Mouse (Mus musculus) kidney, embryonic 15.5 days (tissue): Measurements from ENCODE around the gene Oma1. TPM values are rescaled to one million over a fixed set of nuclear protein-coding genes. Genes with fewer than 3 reads are reported as not detected.

ENCODE experiments used
- ATAC-seq: fragments of 200-750 bp; cut with Nextera tagmentation; replicated peaks from 2 replicates; pipeline ENCODE4 v1.8.0; 2017; ENCODE audit warnings: moderate TSS enrichment; ENCODE audit not compliant: low FRiP score
- H3K27ac ChIP-seq: fragments of 300-500 bp; sonication (generic); 2 replicates; pipeline ENCODE4 v1.5.1; 2015; ENCODE audit warnings: mild to moderate bottlenecking, inconsistent platforms
- H3K27me3 ChIP-seq: fragments of 300-500 bp; sonication (generic); 2 replicates; pipeline ENCODE4 v1.6.1; 2015; ENCODE audit warnings: inconsistent platforms
- H3K36me3 ChIP-seq: fragments of 300-500 bp; sonication (generic); 2 replicates; pipeline ENCODE4 v1.6.1; 2015; ENCODE audit warnings: inconsistent platforms
- H3K4me1 ChIP-seq: fragments of 300-500 bp; sonication (generic); 2 replicates; pipeline ENCODE4 v1.6.1; 2015; ENCODE audit warnings: inconsistent platforms
- H3K4me2 ChIP-seq: fragments of 300-500 bp; sonication (generic); 2 replicates; pipeline ENCODE4 v1.6.1; 2015; ENCODE audit warnings: moderate library complexity, mild to moderate bottlenecking, inconsistent platforms
- H3K4me3 ChIP-seq: fragments of 300-500 bp; sonication (generic); replicated peaks from 2 replicates; pipeline ENCODE4 v1.5.1; 2015; ENCODE audit warnings: mild to moderate bottlenecking, inconsistent platforms
- H3K9ac ChIP-seq: fragments of 300-500 bp; sonication (generic); 2 replicates; pipeline ENCODE4 v1.6.1; 2015; ENCODE audit warnings: mild to moderate bottlenecking, inconsistent platforms
- H3K9me3 ChIP-seq: fragments of 300-500 bp; sonication (generic); replicated peaks from 2 replicates; pipeline ENCODE4 v1.6.1; 2016; ENCODE audit warnings: inconsistent platforms
- whole genome bisulfite sequencing: fragments of 180-500 bp; shearing (Covaris S2); methylation state at CpG from one replicate; pipeline ENCODE4 v1.1.7; 2015; ENCODE audit warnings: mixed read lengths; 5-methylcytosine and 5-hydroxymethylcytosine counted together
- polyA plus RNA-seq: library from polyadenylated mRNA; unstranded; fragments of >200 nt; fragmentation: Nextera tagmentation; extraction: Ambion mirVana; gene quantifications from 2 replicates; pipeline ENCODE4 v1.2.1, GENCODE M21; 2015

Oma1 gene
- polyA plus RNA-seq, 1 experiment from 2014 or later = 21.0 TPM

DNA sequence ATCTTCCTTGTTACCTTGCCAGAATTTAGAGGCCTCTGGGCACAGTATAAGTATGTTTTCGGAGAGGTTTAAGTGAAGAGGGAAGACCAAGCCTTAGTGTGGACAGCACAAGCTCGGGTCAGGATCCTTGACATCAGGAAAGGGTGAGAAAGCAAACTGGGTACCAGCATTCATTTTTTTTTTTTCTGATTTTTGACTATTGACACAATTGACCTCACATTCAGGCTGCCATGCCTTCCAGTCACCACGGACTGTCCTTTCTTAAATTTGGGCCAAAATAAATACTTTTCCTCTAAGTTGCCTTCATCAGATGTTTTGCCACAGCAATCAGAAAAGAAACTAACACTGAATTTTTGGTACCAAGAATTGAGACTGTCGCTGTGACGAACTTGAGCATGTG, 68.6 kb downstream of the Oma1 start:
- Histone ChIP-seq H3K27ac (no peak overlapping the region), H3K4me2 (no peak overlapping the region), H3K4me3 (no peak overlapping the region), H3K9ac (no peak overlapping the region), H3K9me3 (no peaks in the 10 kb centered on the region), H3K27me3 (no peaks in the 10 kb centered on the region), H3K4me1 (no peaks in the 10 kb centered on the region), H3K36me3 (no peaks in the 10 kb centered on the region)
- no peak for ATAC-seq
- WGBS = 90% methylated on average over 5 of the region's 5 CpGs

DNA sequence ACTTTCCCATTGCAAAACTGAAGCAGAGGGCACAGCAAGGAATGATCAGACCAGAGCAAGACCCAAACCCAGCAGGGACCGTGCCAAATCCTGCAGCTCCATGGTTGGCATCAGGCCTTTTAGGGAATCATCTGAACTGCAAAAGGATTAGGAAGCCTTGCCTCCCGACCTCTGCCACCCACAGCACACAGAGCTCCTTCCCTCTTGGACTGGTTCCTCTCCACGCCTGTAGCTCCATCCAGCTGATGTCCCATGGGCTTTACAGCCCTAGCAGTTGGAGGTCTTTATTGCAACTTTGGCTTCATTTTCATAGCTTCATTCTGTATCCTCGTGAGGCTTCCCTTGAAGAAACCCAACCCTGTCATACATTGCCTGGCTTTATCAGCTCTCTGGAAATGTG, 71.4 kb downstream of the Oma1 start:
- H3K4me1 ChIP-seq = no peaks in the 10 kb centered on the region
- H3K4me3 ChIP-seq = no peak overlapping the region
- ATAC-seq = no peak
- 78% methylated on average over 4 of the region's 4 CpGs for WGBS
- no peak overlapping the region for H3K9ac ChIP-seq
- H3K4me2 ChIP-seq = no peak overlapping the region
- no peaks in the 10 kb centered on the region for H3K36me3 ChIP-seq
- no peaks in the 10 kb centered on the region for H3K9me3 ChIP-seq
- no peak overlapping the region for H3K27ac ChIP-seq
- no peaks in the 10 kb centered on the region for H3K27me3 ChIP-seq

DNA sequence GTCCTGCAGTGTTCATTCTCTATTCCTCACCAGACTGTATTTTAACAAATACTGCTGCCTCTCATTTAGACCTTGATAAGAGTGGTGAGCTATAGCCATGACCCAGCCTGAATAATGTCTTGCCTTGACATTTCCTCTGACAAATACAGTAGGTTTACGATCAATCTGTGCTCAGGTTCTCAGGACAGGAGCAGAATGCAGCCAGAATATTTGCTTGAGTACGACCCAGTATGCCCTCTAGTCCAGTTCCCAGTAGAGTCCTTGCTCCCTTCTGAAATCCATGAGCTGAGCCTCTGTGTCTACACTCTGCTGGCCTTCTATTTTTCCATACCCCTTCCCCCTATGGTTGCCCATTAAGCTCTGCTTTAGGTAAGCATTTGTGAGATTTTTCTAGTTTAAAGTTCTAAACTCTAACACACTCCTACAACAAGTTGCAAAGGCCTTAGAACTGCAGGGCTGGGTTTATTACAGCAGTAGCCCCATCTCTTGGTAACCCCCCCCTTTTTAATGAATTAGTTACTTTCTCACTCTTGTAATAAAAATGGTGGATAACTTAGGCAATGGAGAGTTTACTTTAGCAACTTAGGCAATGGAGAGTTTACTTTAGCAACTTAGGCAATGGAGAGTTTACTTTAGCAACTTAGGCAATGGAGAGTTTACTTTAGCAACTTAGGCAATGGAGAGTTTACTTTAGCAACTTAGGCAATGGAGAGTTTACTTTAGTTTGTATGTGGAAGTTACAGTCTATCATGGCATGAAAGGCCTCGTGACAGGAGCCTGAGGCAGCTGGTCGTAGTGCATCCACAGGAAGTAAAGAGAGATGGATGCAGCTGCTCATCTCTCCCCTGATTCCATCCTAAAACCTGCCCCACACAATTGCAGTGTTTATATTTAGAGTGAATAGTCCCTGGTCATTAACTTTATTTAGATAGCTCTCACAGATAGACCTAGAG, 72.5 kb downstream of the Oma1 start:
- Histone ChIP-seq H3K4me1 (no peaks in the 10 kb centered on the region; the same call in 1 of the 2 replicates), H3K4me3 (no peak overlapping the region), H3K4me2 (no peak overlapping the region), H3K36me3 (no peaks in the 10 kb centered on the region), H3K27me3 (no peaks in the 10 kb centered on the region), H3K27ac (no peak overlapping the region), H3K9ac (no peak overlapping the region), H3K9me3 (no peaks in the 10 kb centered on the region)
- 71% methylated on average over 4 of the region's 4 CpGs for WGBS
- ATAC-seq = no peak

DNA sequence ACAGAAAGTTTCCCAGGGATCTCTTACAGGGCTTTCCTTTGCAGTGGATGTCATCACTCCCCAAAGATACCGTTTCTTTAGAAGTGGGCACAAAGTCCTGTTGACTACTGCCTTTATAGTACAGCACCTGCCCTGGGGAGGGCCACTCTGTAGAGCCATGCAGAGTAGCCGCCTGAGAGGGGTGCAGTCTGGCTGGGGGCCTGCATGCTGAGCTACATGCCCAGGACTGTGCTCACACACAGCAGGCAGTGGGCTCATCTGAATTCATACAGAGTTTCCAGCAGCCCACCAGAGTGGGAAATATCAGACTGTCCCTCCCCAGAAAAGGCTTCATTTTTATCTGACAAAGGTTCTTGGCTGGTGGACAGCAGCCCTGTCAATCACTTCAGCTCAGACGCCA, 73.7 kb downstream of the Oma1 start:
- no peak overlapping the region for H3K9ac ChIP-seq
- WGBS = 86% methylated on average over 3 of the region's 3 CpGs
- no peaks in the 10 kb centered on the region for H3K27me3 ChIP-seq
- ATAC-seq = no peak
- no peak overlapping the region for H3K4me2 ChIP-seq
- no peaks in the 10 kb centered on the region for H3K9me3 ChIP-seq
- H3K36me3 ChIP-seq = no peaks in the 10 kb centered on the region
- no peak overlapping the region for H3K4me3 ChIP-seq
- no peaks in the 10 kb centered on the region; the same call in 1 of the 2 replicates for H3K4me1 ChIP-seq
- H3K27ac ChIP-seq = no peak overlapping the region

DNA sequence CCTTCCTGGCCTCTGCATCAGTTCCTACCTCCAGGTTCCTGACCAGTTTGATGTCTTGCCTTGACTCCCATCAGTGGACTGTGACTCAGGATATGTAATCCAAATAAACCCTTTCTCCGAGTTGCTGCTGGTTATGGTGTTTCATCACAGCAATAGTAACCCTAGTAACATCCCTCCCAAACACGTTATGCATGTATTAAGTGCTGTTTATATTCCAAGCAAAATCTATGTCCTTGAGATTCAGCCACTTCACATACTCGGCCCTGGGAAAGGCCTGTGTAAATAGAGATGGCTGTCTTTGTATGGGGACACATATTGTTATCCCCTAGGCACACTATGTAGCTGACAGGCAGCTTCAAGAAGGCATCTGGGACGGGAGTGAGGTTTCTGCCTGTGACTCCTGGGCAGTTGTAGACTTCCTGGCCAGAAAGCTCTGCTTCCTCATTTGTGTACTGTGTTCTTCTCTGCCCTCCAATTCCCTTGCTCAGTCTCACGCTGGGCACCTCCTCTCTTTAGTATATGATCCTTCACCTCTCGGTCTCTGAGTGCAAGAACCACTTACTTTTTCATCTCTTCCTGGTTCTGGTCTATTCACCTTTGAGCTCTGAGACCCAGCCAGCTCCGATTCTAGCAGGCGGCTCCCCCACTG, 75.0 kb downstream of the Oma1 start:
- Histone ChIP-seq H3K4me1 (no peaks in the 10 kb centered on the region; the same call in 1 of the 2 replicates), H3K27me3 (no peaks in the 10 kb centered on the region), H3K36me3 (no peaks in the 10 kb centered on the region), H3K9ac (no peak overlapping the region), H3K9me3 (no peaks in the 10 kb centered on the region), H3K27ac (no peak overlapping the region), H3K4me3 (no peak overlapping the region), H3K4me2 (no peak overlapping the region)
- ATAC-seq = no peak
- WGBS = 67% methylated on average over 8 of the region's 8 CpGs

DNA sequence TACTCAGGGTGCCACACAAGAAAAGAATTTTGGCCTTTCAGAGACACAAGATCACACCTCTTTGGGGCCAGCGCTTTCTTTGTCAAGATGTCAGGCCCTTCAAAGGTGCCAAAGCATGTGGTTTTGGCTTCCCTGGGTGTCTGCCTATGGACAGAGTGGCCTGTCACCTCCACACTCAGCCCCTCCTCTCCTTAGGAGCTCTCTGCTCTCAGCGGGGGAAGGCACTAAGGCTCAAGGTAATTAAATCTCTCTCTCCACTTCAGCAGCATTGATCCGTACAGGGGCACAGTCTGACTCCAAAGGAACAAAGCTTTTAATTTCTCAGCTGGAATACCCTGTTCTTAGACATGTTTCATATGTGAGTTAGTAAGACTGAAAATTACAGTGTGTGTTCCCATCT, 76.0 kb downstream of the Oma1 start:
- H3K4me3 ChIP-seq = no peak overlapping the region
- H3K4me2 ChIP-seq = no peak overlapping the region
- H3K4me1 ChIP-seq = no peaks in the 10 kb centered on the region; the same call in 1 of the 2 replicates
- 27% methylated on average over 3 of the region's 3 CpGs for WGBS
- no peaks in the 10 kb centered on the region for H3K27me3 ChIP-seq
- no peaks in the 10 kb centered on the region for H3K36me3 ChIP-seq
- ATAC-seq = 0 out of 2 replicates have a peak, but pooled peaks have one; percentile 58
- no peak overlapping the region for H3K27ac ChIP-seq
- no peaks in the 10 kb centered on the region for H3K9me3 ChIP-seq
- H3K9ac ChIP-seq = no peak overlapping the region

DNA sequence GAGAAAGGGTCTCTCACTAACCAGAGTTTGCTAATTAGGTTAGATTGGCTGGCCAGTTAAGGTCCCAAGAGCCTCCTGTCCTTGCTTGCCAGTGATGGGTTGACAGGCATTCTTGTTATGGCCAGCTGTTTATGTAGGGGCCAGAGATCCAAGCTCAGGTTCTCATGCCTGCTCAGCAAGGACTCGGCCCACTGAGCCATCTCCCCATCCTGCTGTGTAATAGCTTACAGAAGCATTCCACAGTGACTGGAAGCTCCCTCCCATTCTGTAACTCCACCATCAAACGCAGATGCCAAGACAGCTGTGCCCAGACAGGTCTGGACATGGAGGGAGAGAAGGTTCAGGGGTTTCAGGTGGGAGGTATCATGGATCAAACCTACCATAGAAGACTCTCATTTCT, 76.9 kb downstream of the Oma1 start:
- no peak overlapping the region for H3K4me3 ChIP-seq
- H3K27ac ChIP-seq = no peak overlapping the region
- ATAC-seq = peak; percentile 59; the same call in 1 of the 2 replicates
- no peaks in the 10 kb centered on the region for H3K27me3 ChIP-seq
- no peaks in the 10 kb centered on the region for H3K36me3 ChIP-seq
- no peaks in the 10 kb centered on the region; the same call in 1 of the 2 replicates for H3K4me1 ChIP-seq
- no peaks in the 10 kb centered on the region for H3K9me3 ChIP-seq
- no peak overlapping the region for H3K4me2 ChIP-seq
- H3K9ac ChIP-seq = no peak overlapping the region
- WGBS = 42% methylated on average over 2 of the region's 2 CpGs

DNA sequence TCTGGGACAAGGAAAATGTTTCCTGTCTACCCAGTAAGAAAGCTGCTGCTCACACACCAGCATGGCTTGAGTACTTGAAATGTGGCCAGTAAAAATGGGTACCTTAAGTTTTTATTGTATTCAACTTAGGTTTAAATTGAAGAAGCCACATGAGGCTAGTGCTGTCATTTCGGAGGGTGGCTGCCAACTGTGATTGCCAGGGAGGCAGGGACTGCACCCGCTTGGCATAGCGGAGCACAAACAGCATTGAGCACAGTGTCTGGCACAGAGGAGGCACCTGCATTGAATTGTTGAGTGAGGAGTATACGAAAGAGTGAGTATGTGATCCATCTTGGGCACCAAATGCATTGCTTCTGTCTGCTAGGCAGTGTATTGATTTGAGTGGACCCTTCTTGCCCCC, 81.5 kb downstream of the Oma1 start:
- H3K36me3 ChIP-seq = no peaks in the 10 kb centered on the region
- H3K9me3 ChIP-seq = no peaks in the 10 kb centered on the region
- H3K4me1 ChIP-seq = no peaks in the 10 kb centered on the region; the same call in 1 of the 2 replicates
- no peak overlapping the region for H3K4me3 ChIP-seq
- H3K27me3 ChIP-seq = no peaks in the 10 kb centered on the region
- peak; percentile 22; the same call in 1 of the 2 replicates for ATAC-seq
- WGBS = 86% methylated on average over 4 of the region's 4 CpGs
- H3K27ac ChIP-seq = no peak overlapping the region
- H3K9ac ChIP-seq = no peak overlapping the region
- H3K4me2 ChIP-seq = no peak overlapping the region

DNA sequence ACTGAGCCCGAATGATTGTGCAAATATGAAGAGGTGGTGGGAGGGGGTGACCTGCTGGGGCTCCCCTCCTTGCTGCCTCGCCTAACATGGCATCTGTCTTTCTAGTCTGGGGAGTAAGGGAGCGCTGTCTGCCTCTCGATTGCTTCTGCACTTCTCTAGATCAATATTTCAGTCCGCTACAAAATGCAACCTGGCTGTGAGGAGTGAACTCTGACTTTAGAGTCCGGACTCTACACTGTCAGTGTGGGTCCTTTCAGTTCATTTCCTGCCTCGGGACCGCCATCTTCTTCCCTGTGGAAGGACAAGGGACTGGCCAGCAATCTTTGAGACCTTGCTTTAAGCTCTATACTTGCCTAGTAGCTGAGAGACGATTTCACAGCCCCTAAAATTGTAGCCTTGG, 82.3 kb downstream of the Oma1 start:
- Histone ChIP-seq H3K36me3 (no peaks in the 10 kb centered on the region), H3K4me2 (no peak overlapping the region), H3K4me1 (no peaks in the 10 kb centered on the region), H3K9ac (no peak overlapping the region), H3K27me3 (no peaks in the 10 kb centered on the region), H3K27ac (no peak overlapping the region), H3K4me3 (no peak overlapping the region), H3K9me3 (no peaks in the 10 kb centered on the region)
- ATAC-seq = no peak
- whole genome bisulfite sequencing = 58% methylated on average over 9 of the region's 9 CpGs

DNA sequence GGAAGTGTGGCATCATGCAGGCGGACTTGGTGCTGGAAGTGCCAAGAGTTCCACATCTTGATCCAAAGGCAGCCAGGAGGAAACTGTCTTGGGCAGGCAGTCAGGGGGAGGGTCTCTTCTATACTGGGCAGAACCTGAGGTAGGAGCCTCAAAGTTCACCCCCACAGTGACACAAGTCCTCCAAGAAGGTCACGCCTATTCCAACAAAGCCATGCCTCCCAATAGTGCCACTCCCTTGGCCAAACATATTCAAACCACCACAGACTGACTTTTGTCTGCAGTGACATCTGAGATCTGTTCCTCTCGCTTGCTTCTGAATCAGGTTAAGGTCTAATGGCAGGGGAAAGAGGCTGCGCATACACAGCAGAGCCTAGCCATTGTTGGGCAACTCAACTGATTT, 83.3 kb downstream of the Oma1 start:
- no peak overlapping the region for H3K4me2 ChIP-seq
- no peak overlapping the region for H3K4me3 ChIP-seq
- H3K9me3 ChIP-seq = no peaks in the 10 kb centered on the region
- ATAC-seq = no peak
- H3K27ac ChIP-seq = no peak overlapping the region
- no peaks in the 10 kb centered on the region for H3K36me3 ChIP-seq
- no peaks in the 10 kb centered on the region for H3K27me3 ChIP-seq
- no peaks in the 10 kb centered on the region for H3K4me1 ChIP-seq
- no peak overlapping the region for H3K9ac ChIP-seq
- 86% methylated on average over 4 of the region's 4 CpGs for WGBS

DNA sequence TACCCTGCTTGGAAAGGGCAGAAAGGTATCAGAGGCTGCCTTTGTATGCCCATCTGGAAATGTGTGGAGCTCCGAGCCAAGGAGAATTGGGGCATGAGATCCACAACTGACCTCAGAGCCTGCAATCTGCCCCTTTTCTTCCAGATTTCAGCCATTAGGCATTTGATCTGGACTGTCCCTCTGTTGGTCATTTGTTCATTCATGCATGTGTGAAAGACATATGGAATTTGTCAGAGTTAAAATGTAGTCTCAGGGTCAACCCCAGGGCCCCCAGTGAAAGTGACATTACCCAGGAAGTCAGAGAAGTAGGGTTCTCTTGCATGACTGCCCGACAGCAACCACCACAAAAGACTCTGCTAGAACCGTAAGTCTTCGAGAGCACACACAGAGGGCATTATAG, 89.0 kb downstream of the Oma1 start:
- H3K4me1 ChIP-seq = no peaks in the 10 kb centered on the region
- no peak overlapping the region for H3K4me3 ChIP-seq
- no peaks in the 10 kb centered on the region for H3K36me3 ChIP-seq
- H3K9me3 ChIP-seq = no peaks in the 10 kb centered on the region
- no peak overlapping the region for H3K9ac ChIP-seq
- H3K4me2 ChIP-seq = no peak overlapping the region
- 47% methylated on average over 4 of the region's 4 CpGs for WGBS
- no peak overlapping the region for H3K27ac ChIP-seq
- no peaks in the 10 kb centered on the region for H3K27me3 ChIP-seq
- no peak for ATAC-seq

DNA sequence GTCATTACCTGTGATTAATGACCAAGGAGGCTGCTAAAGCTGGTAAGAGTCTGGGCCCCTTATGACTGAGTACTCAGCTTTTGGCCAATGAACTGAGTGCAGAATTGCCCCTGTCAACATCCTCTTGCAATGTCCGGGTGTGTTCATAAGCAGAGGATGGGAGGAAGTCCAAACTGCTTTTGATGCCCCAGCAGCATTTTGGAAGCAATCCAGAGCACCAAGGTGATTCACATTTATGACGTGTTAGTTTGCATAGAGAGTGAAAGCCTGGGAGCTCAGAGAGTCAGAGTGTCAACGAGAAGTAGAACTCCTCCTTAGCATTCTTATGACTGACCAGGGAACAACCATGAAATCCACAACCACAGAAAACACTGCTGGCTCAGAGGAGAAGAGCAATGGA, 91.7 kb downstream of the Oma1 start:
- 50% methylated on average over 3 of the region's 3 CpGs for WGBS
- no peaks in the 10 kb centered on the region for H3K36me3 ChIP-seq

More for the DNA sequence above, 91.7 kb downstream of the Oma1 start:
- H3K27ac ChIP-seq = no peak overlapping the region
- H3K27me3 ChIP-seq = no peaks in the 10 kb centered on the region
- no peak overlapping the region for H3K4me2 ChIP-seq
- no peaks in the 10 kb centered on the region for H3K4me1 ChIP-seq
- no peak overlapping the region for H3K4me3 ChIP-seq
- ATAC-seq = no peak
- H3K9me3 ChIP-seq = no peaks in the 10 kb centered on the region
- H3K9ac ChIP-seq = no peak overlapping the region
